Mouse (Mus musculus) lung, postnatal 14 days (tissue): ENCODE measurements around the gene Tmprss6.
A peak's percentile ranks its signal among the peaks of the same experiment; 100 is the strongest.

Source experiments
- DNase-seq: peaks from one replicate; pipeline ENCODE4 v3.0.0; 2021

Gene Tmprss6

GRCm38 (mm10) chr15:78442231-78442630, 26.2 kb downstream of the Tmprss6 start:
- no peak for DNase-seq

DNA sequence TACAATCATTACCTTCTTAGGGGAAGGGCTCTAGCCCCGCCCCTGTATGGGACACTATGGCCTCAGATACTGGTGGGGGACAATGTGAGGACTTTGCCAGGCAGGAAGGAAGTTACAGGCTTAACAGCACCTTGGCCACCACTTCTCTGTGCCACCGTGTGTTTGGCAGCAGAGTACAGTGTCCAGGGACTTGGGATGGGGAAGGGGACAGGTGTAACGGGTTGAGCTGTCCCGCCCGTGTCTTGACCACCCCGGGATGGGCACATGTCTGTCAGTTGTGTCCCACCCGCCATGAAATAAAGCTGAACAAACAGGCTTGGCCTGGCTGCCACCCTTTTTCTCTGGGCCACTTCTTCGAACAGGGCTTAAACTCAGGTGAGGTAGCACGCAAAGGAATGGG, 29.5 kb downstream of the Tmprss6 start:
- DNase-seq, result no peak

- DNase-seq, result no peak
These were observed 29.9 kb downstream of the Tmprss6 start for GRCm38 (mm10) chr15:78438505-78438904.

DNA sequence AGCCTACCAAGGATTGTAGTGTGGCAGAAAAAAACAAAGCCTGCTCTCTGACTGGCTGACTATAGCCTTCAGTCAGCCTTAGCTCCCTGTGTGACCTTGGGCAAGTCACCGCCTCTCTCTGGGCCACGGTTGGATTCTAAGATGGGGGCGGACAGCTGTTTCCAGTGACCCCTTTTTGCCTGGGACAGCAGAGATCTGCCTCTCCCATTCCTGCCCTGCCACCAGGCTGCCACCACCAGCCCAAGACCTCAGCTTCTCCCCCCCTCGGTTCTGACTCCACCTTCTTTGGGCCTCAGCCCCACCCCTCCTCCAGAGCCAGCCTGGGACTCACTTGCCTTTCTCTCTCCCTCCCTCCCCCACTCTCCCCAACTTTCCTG, 30.4 kb downstream of the Tmprss6 start:
- DNase-seq, result no peak

- DNase-seq, result peak; percentile 43
These were observed 31.0 kb downstream of the Tmprss6 start for GRCm38 (mm10) chr15:78437237-78438017.

DNA sequence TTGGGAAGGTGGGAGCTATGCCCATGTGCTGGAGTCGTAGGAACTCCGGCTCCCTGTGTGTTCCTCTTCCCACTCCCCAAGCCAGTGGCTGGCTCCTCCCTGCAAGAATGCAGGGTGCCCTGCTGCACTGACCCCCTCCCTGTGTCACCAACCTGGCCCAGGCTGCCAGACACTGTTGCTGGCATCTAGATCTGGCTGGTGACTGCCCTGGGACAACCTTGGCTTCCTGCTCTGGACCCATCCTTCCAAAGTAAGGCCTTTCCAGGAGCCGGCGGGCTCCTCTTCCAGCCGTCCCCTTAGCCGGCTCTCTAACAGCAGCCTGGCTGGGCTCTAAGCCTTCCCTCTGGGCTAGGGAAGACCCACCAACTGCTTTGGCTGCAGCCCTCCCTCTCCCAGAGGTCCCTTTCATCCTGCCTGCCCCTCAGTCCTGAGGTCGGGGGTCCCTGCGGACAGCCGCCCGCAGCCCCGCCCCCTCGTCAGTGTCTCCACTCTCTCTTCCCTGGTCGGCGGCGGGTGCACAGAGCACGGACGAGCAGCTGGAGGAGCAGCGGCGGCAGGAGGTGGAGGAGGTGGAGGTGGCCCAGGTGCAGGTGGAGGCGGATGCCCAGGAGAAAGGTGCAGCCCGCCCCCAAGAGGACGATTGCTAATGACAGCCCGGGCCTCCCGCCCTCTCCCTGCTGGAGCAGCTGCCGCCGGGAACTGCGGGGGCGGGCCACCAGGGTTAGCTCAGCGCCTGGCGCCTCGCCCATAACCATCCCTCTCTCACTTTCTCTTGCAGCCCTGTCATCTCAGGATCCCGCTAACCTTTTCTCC, 31.8 kb downstream of the Tmprss6 start:
- peak; percentile 83 for DNase-seq

DNA sequence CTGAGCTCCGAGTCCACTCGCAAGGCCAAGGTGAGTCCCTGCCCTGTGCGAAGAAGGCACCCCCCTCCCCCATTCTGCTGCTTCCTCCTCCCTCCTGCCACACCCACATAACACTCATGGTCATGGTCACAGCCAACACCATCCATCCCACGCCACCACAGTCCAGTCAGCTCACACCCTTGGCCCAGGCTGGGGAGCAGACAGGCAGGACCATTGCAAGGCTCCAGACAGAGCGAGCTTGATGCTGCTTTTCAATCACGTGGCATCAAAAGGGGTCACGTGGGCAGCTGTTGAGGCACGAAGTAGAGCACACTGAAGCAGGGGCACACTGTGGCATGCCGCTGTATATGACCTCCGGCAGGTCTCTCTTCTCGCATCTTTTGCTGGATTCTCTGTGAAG, 32.8 kb downstream of the Tmprss6 start:
- DNase-seq, result no peak

GRCm38 (mm10) chr15:78434896-78435520, 33.4 kb downstream of the Tmprss6 start:
- peak; percentile 61 for DNase-seq

GRCm38 (mm10) chr15:78431541-78432121, 36.8 kb downstream of the Tmprss6 start:
- DNase-seq, result no peak

- no peak for DNase-seq
These were observed 37.6 kb downstream of the Tmprss6 start for GRCm38 (mm10) chr15:78430874-78431273.

- DNase-seq, result no peak
These were observed 38.4 kb downstream of the Tmprss6 start for GRCm38 (mm10) chr15:78429871-78430622.

- DNase-seq, result no peak
These were observed 39.3 kb downstream of the Tmprss6 start for GRCm38 (mm10) chr15:78429139-78429459.

DNA sequence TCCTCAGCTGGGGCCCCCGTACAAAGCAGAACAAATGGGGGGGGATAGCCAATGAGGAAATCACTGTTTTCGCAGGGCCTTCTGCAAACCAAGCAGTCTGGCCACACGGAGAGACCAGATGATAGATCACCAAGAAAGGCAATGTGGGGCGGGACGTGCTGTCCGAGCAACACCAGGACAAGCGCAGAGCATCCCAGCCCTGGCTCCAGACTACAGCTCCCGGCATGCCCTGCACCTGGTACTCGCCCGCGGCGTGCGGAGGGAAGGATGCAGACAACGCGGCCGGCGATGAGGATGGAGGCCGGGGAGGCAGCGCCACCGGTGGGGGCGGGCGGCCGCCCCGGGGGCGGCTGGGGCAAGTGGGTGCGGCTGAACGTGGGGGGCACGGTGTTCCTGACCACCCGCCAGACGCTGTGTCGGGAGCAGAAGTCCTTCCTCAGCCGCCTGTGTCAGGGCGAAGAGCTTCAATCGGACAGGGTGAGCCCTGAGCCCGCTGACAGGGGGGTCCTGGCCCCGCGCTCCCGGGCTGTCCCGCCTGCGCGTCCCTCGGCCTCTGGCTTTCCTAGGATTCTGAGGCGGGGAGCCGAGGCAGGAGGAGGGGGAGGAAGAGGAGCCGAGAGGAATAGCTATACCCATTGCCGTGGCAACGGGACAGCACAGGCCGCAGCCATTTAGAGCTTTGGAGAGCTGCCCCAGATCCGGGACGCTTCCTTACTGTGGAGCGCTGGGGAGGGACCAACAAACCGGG, 39.9 kb downstream of the Tmprss6 start, which contains the start of gene Kctd17:
Kctd17 (plus strand) TSS at position 174 of the 748 bp plus-strand sequence.
- peak; percentile 70 for DNase-seq

- no peak for DNase-seq
These were observed 43.2 kb downstream of the Tmprss6 start for GRCm38 (mm10) chr15:78425230-78425629.

DNA sequence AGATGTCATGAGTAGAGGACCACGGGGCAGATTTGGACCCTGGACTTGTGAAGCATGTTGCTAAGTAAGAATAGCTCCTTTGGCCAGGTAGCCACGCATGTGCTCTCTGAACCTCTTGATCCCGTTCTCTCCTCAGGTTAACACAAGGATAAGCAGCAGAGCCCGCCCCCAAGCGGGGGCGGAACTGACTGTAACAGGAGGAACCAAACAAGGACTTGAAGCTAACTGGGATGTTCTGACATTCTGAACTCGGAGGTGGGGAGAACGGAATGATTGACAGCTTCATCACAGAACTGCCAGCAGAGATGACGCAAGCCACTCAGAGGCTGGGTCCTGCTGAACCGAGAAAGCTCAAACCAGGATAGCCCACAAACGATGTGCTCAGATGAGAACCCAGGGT, 43.9 kb downstream of the Tmprss6 start:
- DNase-seq, result peak; percentile 33

GRCm38 (mm10) chr15:78422046-78422956, 46.1 kb downstream of the Tmprss6 start:
- DNase-seq, result peak; percentile 90

- DNase-seq, result no peak
These were observed 48.0 kb downstream of the Tmprss6 start for GRCm38 (mm10) chr15:78420395-78420794.

GRCm38 (mm10) chr15:78416937-78417336, 51.5 kb downstream of the Tmprss6 start:
- DNase-seq, result peak; percentile 46

DNA sequence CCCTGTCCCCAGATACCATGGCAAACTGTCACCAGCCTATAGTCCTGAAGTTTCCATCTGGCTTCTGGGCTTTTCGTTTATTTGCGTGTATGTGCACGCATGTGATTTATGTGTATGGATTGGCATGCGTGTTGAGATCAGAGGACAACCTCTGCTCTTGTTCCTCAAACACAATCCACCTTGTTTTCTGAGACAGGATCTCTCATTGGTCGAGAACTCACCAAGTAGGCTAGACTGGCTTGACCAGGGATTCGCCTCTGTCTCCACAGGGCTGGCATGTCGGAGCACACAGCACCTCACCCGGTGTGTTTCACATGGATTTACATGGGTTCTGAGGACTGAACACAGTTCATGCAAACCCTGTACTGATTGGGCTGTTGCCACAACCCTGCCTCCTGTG, 54.3 kb downstream of the Tmprss6 start:
- no peak for DNase-seq

GRCm38 (mm10) chr15:78413719-78414117, 54.7 kb downstream of the Tmprss6 start:
- no peak for DNase-seq
